Comparison of ENCODE assay signal across 18 mouse cellular contexts in the genomic region with DNA sequence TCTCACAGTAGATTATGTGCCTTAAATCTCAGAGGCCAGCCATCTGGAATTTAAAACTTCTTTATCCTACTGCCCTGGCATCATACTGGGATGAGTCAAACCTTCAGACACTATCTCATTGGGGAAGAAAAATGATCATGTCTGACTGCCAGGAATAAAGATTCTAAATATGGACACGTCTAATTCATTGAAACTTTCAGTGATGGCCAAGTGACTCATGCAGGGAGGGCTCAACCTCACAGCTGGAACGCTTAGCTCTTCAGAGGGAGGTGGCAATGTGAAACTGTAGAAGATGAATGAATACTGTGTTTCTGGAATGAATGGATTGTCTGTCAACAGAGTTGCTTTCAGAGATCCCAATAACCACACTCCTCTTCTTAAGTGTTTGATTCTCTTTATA.
DNase-seq lines count a peak whose midpoint lies in the region; ATAC-seq and TF ChIP-seq lines count a peak whose summit lies in the region.
"Had no signal": no experiment of that assay in that cellular context is flagged by ENCODE, and none has a peak within 500 bp of the region (broad histone marks: within the 10 kb centered on the region; RNA-seq: fewer than 3 reads in every experiment).

No protein-coding gene starts in this region.

- H3K4me2 ChIP-seq in hindbrain, embryonic 12.5 days (replicated peaks), result no peak overlapping the region
- H3K4me2 ChIP-seq: liver, embryonic 13.5 days; midbrain, embryonic 13.5 days had no signal

- H3K36me3 ChIP-seq in hindbrain, embryonic 10.5 days, result no peaks in the 10 kb centered on the region
- H3K36me3 ChIP-seq in hindbrain, embryonic 12.5 days, result no peaks in the 10 kb centered on the region
- no peaks in the 10 kb centered on the region for H3K36me3 ChIP-seq in embryonic facial prominence, embryonic 10.5 days (replicated peaks)
- H3K36me3 ChIP-seq: forebrain, embryonic 10.5 days; liver, embryonic 13.5 days; midbrain, embryonic 13.5 days had no signal

- no peaks in the 10 kb centered on the region for H3K9me3 ChIP-seq in hindbrain, embryonic 10.5 days
- H3K9me3 ChIP-seq in hindbrain, embryonic 12.5 days (replicated peaks), result no peaks in the 10 kb centered on the region
- H3K9me3 ChIP-seq in embryonic facial prominence, embryonic 10.5 days, result no peaks in the 10 kb centered on the region
- H3K9me3 ChIP-seq: forebrain, embryonic 10.5 days; liver, embryonic 13.5 days; midbrain, embryonic 13.5 days had no signal

- WGBS in hindbrain, embryonic 10.5 days, result 23% methylated on average over 2 of the region's 2 CpGs
- 19% methylated on average over 2 of the region's 2 CpGs for WGBS in hindbrain, embryonic 12.5 days
- WGBS in embryonic facial prominence, embryonic 10.5 days, result 28% methylated on average over 2 of the region's 2 CpGs
- 36% methylated on average over 2 of the region's 2 CpGs for WGBS in lung, adult 2 months

- TF ChIP-seq POLR2A in lung, adult 2 months (IDR thresholded peaks at IDR 0.05; ENCODE audit: borderline replicate concordance, extremely low read depth, low read depth, low read length), result no peak

- H3K27ac ChIP-seq in hindbrain, embryonic 10.5 days, result no peak overlapping the region
- H3K27ac ChIP-seq in hindbrain, embryonic 12.5 days, result no peak overlapping the region
- H3K27ac ChIP-seq in embryonic facial prominence, embryonic 10.5 days (replicated peaks), result no peak overlapping the region
- H3K27ac ChIP-seq: forebrain, embryonic 10.5 days; left cerebral cortex, adult 2 months; liver, embryonic 13.5 days; midbrain, embryonic 13.5 days had no signal

- H3K4me3 ChIP-seq in hindbrain, embryonic 10.5 days, result no peak overlapping the region
- no peak overlapping the region for H3K4me3 ChIP-seq in hindbrain, embryonic 12.5 days
- no peak overlapping the region for H3K4me3 ChIP-seq in embryonic facial prominence, embryonic 10.5 days
- H3K4me3 ChIP-seq in lung, adult 2 months (replicated peaks; ENCODE audit: extremely low read depth, low read depth, low read length), result no peak overlapping the region
- H3K4me3 ChIP-seq: forebrain, embryonic 10.5 days; left cerebral cortex, adult 2 months; liver, embryonic 13.5 days; midbrain, embryonic 13.5 days had no signal

- H3K4me1 ChIP-seq in hindbrain, embryonic 10.5 days (replicated peaks), result no peaks in the 10 kb centered on the region
- no peaks in the 10 kb centered on the region for H3K4me1 ChIP-seq in hindbrain, embryonic 12.5 days
- no peaks in the 10 kb centered on the region for H3K4me1 ChIP-seq in embryonic facial prominence, embryonic 10.5 days
- no peaks in the 10 kb centered on the region for H3K4me1 ChIP-seq in lung, adult 2 months (ENCODE audit: control insufficient read depth, insufficient read depth, low read length)
- H3K4me1 ChIP-seq: liver, embryonic 13.5 days; midbrain, embryonic 13.5 days had no signal

- no peak overlapping the region for H3K9ac ChIP-seq in hindbrain, embryonic 12.5 days
- H3K9ac ChIP-seq: liver, embryonic 13.5 days; midbrain, embryonic 13.5 days had no signal

- TF ChIP-seq CTCF in lung, adult 2 months (IDR thresholded peaks at IDR 0.05; ENCODE audit: insufficient read depth, low read length), result no peak

- peak; percentile 33 for DNase-seq in hindbrain, embryonic 10.5 days (ENCODE audit: low spot score)
- peak; percentile 7 for DNase-seq in right cerebral cortex, adult 2 months (ENCODE audit: low spot score in 2 of 2)
- DNase-seq in right cerebral cortex, postnatal 4 days, result no peak
- DNase-seq in embryonic facial prominence, embryonic 10.5 days (ENCODE audit: low spot score), result peak; percentile 7
- DNase-seq in heart, adult 11 months, result no peak
- DNase-seq in lung, adult 2 months, result no peak
- DNase-seq in lung, postnatal 14 days, result no peak
- DNase-seq: adrenal gland, adult 2 months; heart, adult 18-20 months; heart, postnatal 36 days; kidney, adult 11 months; kidney, postnatal 4 days; liver, embryonic 13.5 days; thymus, postnatal 25 days had no signal

- ATAC-seq in hindbrain, embryonic 12.5 days (ENCODE audit: low FRiP score), result no peak
- ATAC-seq: midbrain, embryonic 13.5 days had no signal

- H3K27me3 ChIP-seq in hindbrain, embryonic 10.5 days (ENCODE audit: insufficient read depth, poor library complexity, severe bottlenecking), result no peaks in the 10 kb centered on the region
- no peaks in the 10 kb centered on the region for H3K27me3 ChIP-seq in hindbrain, embryonic 12.5 days
- H3K27me3 ChIP-seq in embryonic facial prominence, embryonic 10.5 days (replicated peaks; ENCODE audit: low read depth, poor library complexity, severe bottlenecking), result no peaks in the 10 kb centered on the region
- H3K27me3 ChIP-seq: liver, embryonic 13.5 days; midbrain, embryonic 13.5 days had no signal

Comparison
In these comparisons a context has a peak if more than half of its experiments do, and no peak if none do; other contexts are left out.
1. DNase-seq: peak in hindbrain, embryonic 10.5 days (single experiment), right cerebral cortex, adult 2 months (2 of 2) and embryonic facial prominence, embryonic 10.5 days (single experiment); none in right cerebral cortex, postnatal 4 days (single experiment), heart, adult 11 months (single experiment), lung, adult 2 months (single experiment) and lung, postnatal 14 days (single experiment).